Mouse (Mus musculus) midbrain, embryonic 15.5 days (tissue): ENCODE measurements around the gene Zfp750. TPM values are rescaled to one million over a fixed set of nuclear protein-coding genes. Genes with fewer than 3 reads are reported as not detected.

Source experiments
- ATAC-seq: fragments of 200-750 bp; cut with Nextera tagmentation; replicated peaks from 2 replicates; pipeline ENCODE4 v1.8.0; 2017; ENCODE audit warnings: moderate TSS enrichment
- H3K27ac ChIP-seq: fragments of 300-500 bp; sonication (generic); 2 replicates; pipeline ENCODE4 v1.5.1; 2015; ENCODE audit warnings: mild to moderate bottlenecking, inconsistent platforms
- H3K27me3 ChIP-seq: fragments of 300-500 bp; sonication (generic); replicated peaks from 2 replicates; pipeline ENCODE4 v1.6.1; 2015; ENCODE audit warnings: inconsistent platforms
- H3K36me3 ChIP-seq: fragments of 300-500 bp; sonication (generic); replicated peaks from 2 replicates; pipeline ENCODE4 v1.6.1; 2015; ENCODE audit warnings: inconsistent platforms
- H3K4me1 ChIP-seq: fragments of 300-500 bp; sonication (generic); 2 replicates; pipeline ENCODE4 v1.6.1; 2015; ENCODE audit warnings: inconsistent platforms
- H3K4me2 ChIP-seq: fragments of 300-500 bp; sonication (generic); 2 replicates; pipeline ENCODE4 v1.6.1; 2015; ENCODE audit warnings: inconsistent platforms, mild to moderate bottlenecking, moderate library complexity
- H3K4me3 ChIP-seq: fragments of 300-500 bp; sonication (generic); 2 replicates; pipeline ENCODE4 v1.5.1; 2015; ENCODE audit warnings: mild to moderate bottlenecking, inconsistent platforms
- H3K9ac ChIP-seq: fragments of 300-500 bp; sonication (generic); 2 replicates; pipeline ENCODE4 v1.6.1; 2015; ENCODE audit warnings: mild to moderate bottlenecking, inconsistent platforms
- H3K9me3 ChIP-seq: fragments of 300-500 bp; sonication (generic); 2 replicates; pipeline ENCODE4 v1.6.1; 2016; ENCODE audit warnings: inconsistent platforms
- WGBS: fragments of 180-500 bp; shearing (Covaris S2); methylation state at CpG from one replicate; pipeline ENCODE4 v1.1.7; 2015; ENCODE audit warnings: mixed read lengths; 5-methylcytosine and 5-hydroxymethylcytosine counted together
- polyA plus RNA-seq: library from polyadenylated mRNA; unstranded; fragments of >200 nt; fragmentation: Nextera tagmentation; extraction: Ambion mirVana; gene quantifications from 2 replicates; pipeline ENCODE4 v1.2.1, GENCODE M21; 2015

The Zfp750 gene
- polyA plus RNA-seq, 1 experiment from 2014 or later, result 0.84 TPM

GRCm38 (mm10) chr11:121524191-121524590 is 5.1 kb upstream of the Zfp750 start:
- Histone ChIP-seq H3K27ac (no peak overlapping the region), H3K4me2 (no peak overlapping the region), H3K36me3 (no peaks in the 10 kb centered on the region), H3K4me1 (peaks cover 2% of the 10 kb centered on the region; the same call in 1 of the 2 replicates), H3K27me3 (no peaks in the 10 kb centered on the region), H3K4me3 (no peak overlapping the region), H3K9me3 (no peaks in the 10 kb centered on the region), H3K9ac (no peak overlapping the region)
- ATAC-seq, result no peak
- 93% methylated on average over 7 of the region's 7 CpGs for WGBS

GRCm38 (mm10) chr11:121522156-121522762 is 3.1 kb upstream of the Zfp750 start:
- H3K4me3 ChIP-seq, result no peak overlapping the region
- 87% methylated on average over 4 of the region's 4 CpGs for WGBS
- H3K4me1 ChIP-seq, result peaks cover 5% of the 10 kb centered on the region; the same call in 1 of the 2 replicates
- H3K27me3 ChIP-seq, result no peaks in the 10 kb centered on the region
- no peak for ATAC-seq
- H3K27ac ChIP-seq, result no peak overlapping the region
- no peaks in the 10 kb centered on the region for H3K36me3 ChIP-seq
- no peaks in the 10 kb centered on the region for H3K9me3 ChIP-seq
- H3K4me2 ChIP-seq, result no peak overlapping the region
- no peak overlapping the region for H3K9ac ChIP-seq

- WGBS, result 89% methylated on average over 2 of the region's 2 CpGs
- H3K4me3 ChIP-seq, result no peak overlapping the region
- no peaks in the 10 kb centered on the region for H3K36me3 ChIP-seq
- no peak for ATAC-seq
- H3K4me1 ChIP-seq, result peaks cover 5% of the 10 kb centered on the region; the same call in 1 of the 2 replicates
- no peak overlapping the region for H3K27ac ChIP-seq
- no peaks in the 10 kb centered on the region for H3K9me3 ChIP-seq
- no peaks in the 10 kb centered on the region for H3K27me3 ChIP-seq
- no peak overlapping the region for H3K4me2 ChIP-seq
- H3K9ac ChIP-seq, result no peak overlapping the region
Measured at GRCm38 (mm10) chr11:121520761-121521160, 1.6 kb upstream of the Zfp750 start.

- Histone ChIP-seq H3K27me3 (no peaks in the 10 kb centered on the region), H3K9ac (no peak overlapping the region), H3K36me3 (no peaks in the 10 kb centered on the region), H3K4me3 (no peak overlapping the region), H3K4me1 (peaks cover 5% of the 10 kb centered on the region; the same call in 1 of the 2 replicates), H3K9me3 (no peaks in the 10 kb centered on the region), H3K27ac (no peak overlapping the region), H3K4me2 (no peak overlapping the region)
- ATAC-seq, result no peak
- WGBS, result 86% methylated on average over 7 of the region's 7 CpGs
Measured at GRCm38 (mm10) chr11:121519703-121520102, 570 bp upstream of the Zfp750 start.

- WGBS, result 83% methylated on average over 17 of the region's 17 CpGs
- H3K4me1 ChIP-seq, result peaks cover 5% of the 10 kb centered on the region; the same call in 1 of the 2 replicates
- H3K9ac ChIP-seq, result no peak overlapping the region
- no peaks in the 10 kb centered on the region for H3K27me3 ChIP-seq
- no peak overlapping the region for H3K4me2 ChIP-seq
- no peaks in the 10 kb centered on the region for H3K9me3 ChIP-seq
- no peak for ATAC-seq
- no peak overlapping the region for H3K4me3 ChIP-seq
- no peak overlapping the region for H3K27ac ChIP-seq
- H3K36me3 ChIP-seq, result no peaks in the 10 kb centered on the region
Measured at GRCm38 (mm10) chr11:121517687-121518465, 1.3 kb downstream of the Zfp750 start.

GRCm38 (mm10) chr11:121516906-121517305 is 2.2 kb downstream of the Zfp750 start:
- Histone ChIP-seq H3K4me3 (no peak overlapping the region), H3K27me3 (no peaks in the 10 kb centered on the region), H3K4me1 (peaks cover 5% of the 10 kb centered on the region; the same call in 1 of the 2 replicates), H3K4me2 (no peak overlapping the region), H3K9me3 (no peaks in the 10 kb centered on the region), H3K27ac (no peak overlapping the region), H3K36me3 (no peaks in the 10 kb centered on the region), H3K9ac (no peak overlapping the region)
- ATAC-seq, result no peak
- WGBS, result 76% methylated on average over 3 of the region's 3 CpGs

GRCm38 (mm10) chr11:121515996-121516395 is 3.1 kb downstream of the Zfp750 start:
- WGBS, result 82% methylated on average over 9 of the region's 9 CpGs
- no peak overlapping the region for H3K4me2 ChIP-seq
- H3K9me3 ChIP-seq, result no peaks in the 10 kb centered on the region
- no peak overlapping the region for H3K27ac ChIP-seq
- no peak for ATAC-seq
- peaks cover 5% of the 10 kb centered on the region; the same call in 1 of the 2 replicates for H3K4me1 ChIP-seq
- no peak overlapping the region for H3K4me3 ChIP-seq
- no peaks in the 10 kb centered on the region for H3K36me3 ChIP-seq
- H3K27me3 ChIP-seq, result no peaks in the 10 kb centered on the region
- no peak overlapping the region for H3K9ac ChIP-seq

- H3K27ac ChIP-seq, result no peak overlapping the region
Measured at GRCm38 (mm10) chr11:121512896-121513572, 6.1 kb downstream of the Zfp750 start.

GRCm38 (mm10) chr11:121510512-121511246 is 8.5 kb downstream of the Zfp750 start:
- H3K9ac ChIP-seq, result no peak overlapping the region
- no peaks in the 10 kb centered on the region for H3K36me3 ChIP-seq
- no peaks in the 10 kb centered on the region for H3K4me1 ChIP-seq
- H3K4me2 ChIP-seq, result no peak overlapping the region
- WGBS, result 81% methylated on average over 9 of the region's 9 CpGs
- H3K4me3 ChIP-seq, result no peak overlapping the region
- H3K27me3 ChIP-seq, result no peaks in the 10 kb centered on the region
- H3K27ac ChIP-seq, result no peak overlapping the region
- no peak for ATAC-seq
- H3K9me3 ChIP-seq, result no peaks in the 10 kb centered on the region

More at GRCm38 (mm10) chr11:121512896-121513572, 6.1 kb downstream of the Zfp750 start:
- Histone ChIP-seq H3K4me1 (no peaks in the 10 kb centered on the region), H3K27me3 (no peaks in the 10 kb centered on the region), H3K9me3 (no peaks in the 10 kb centered on the region), H3K9ac (no peak overlapping the region), H3K4me3 (no peak overlapping the region), H3K36me3 (no peaks in the 10 kb centered on the region), H3K4me2 (no peak overlapping the region)
- WGBS, result 86% methylated on average over 8 of the region's 8 CpGs
- no peak for ATAC-seq

- Histone ChIP-seq H3K27me3 (no peaks in the 10 kb centered on the region), H3K27ac (no peak overlapping the region)
Measured at GRCm38 (mm10) chr11:121508478-121508877, 10.7 kb downstream of the Zfp750 start.

GRCm38 (mm10) chr11:121502000-121502860 is 16.9 kb downstream of the Zfp750 start:
- Histone ChIP-seq H3K9me3 (no peaks in the 10 kb centered on the region), H3K36me3 (peaks cover 22% of the 10 kb centered on the region; the same call in 1 of the 2 replicates), H3K27ac (no peak overlapping the region), H3K4me2 (no peak overlapping the region), H3K4me3 (no peak overlapping the region), H3K4me1 (no peaks in the 10 kb centered on the region), H3K9ac (no peak overlapping the region), H3K27me3 (no peaks in the 10 kb centered on the region)
- WGBS, result 84% methylated on average over 4 of the region's 4 CpGs
- ATAC-seq, result no peak

More at GRCm38 (mm10) chr11:121508478-121508877, 10.7 kb downstream of the Zfp750 start:
- no peak overlapping the region for H3K4me3 ChIP-seq
- H3K4me2 ChIP-seq, result no peak overlapping the region
- ATAC-seq, result no peak
- H3K4me1 ChIP-seq, result no peaks in the 10 kb centered on the region
- H3K36me3 ChIP-seq, result peaks cover 11% of the 10 kb centered on the region; the same call in 1 of the 2 replicates
- H3K9ac ChIP-seq, result no peak overlapping the region
- whole genome bisulfite sequencing, result 90% methylated on average over 4 of the region's 4 CpGs
- no peaks in the 10 kb centered on the region for H3K9me3 ChIP-seq
